Mouse (Mus musculus): ENCODE measurements around the gene Lrrc1. TPM values are rescaled to one million over a fixed set of nuclear protein-coding genes. Genes with fewer than 3 reads are reported as not detected.

The Lrrc1 gene
- total and polyA plus RNA-seq, 3 experiments = 5.3 to 12.1 TPM; not detected in 1

- TF ChIP-seq CHD1 (IDR thresholded peaks at IDR 0.05; ENCODE audit: low read depth, low read length) = no peak
Measured at GRCm38 (mm10) chr9:77494307-77494706, 50.4 kb downstream of the Lrrc1 start (continued).

- H3K9me3 ChIP-seq (replicated peaks; ENCODE audit: insufficient read depth, low read length) = no peaks in the 10 kb centered on the region
- H3K27me3 ChIP-seq (ENCODE audit: control insufficient read depth in 1 of 2, insufficient read depth in 2 of 2, low read length in 2 of 2) = no peaks in the 10 kb centered on the region
- no peak for TF ChIP-seq BHLHE40 (IDR thresholded peaks at IDR 0.05; ENCODE audit: borderline replicate concordance, low read depth, low read length)
- TF ChIP-seq POLR2AphosphoS2 (IDR thresholded peaks at IDR 0.05; ENCODE audit: low read length) = no peak
- TF ChIP-seq MEF2A (IDR thresholded peaks at IDR 0.05; ENCODE audit: extremely low read depth, insufficient replicate concordance, low read depth, low read length, poor library complexity, severe bottlenecking) = no peak
- TF ChIP-seq ZC3H11A (IDR thresholded peaks at IDR 0.05; ENCODE audit: low read depth, low read length) = no peak
- TF ChIP-seq TAL1 (IDR thresholded peaks at IDR 0.05; ENCODE audit: low read length) = no peak
- TF ChIP-seq MAZ (IDR thresholded peaks at IDR 0.05; ENCODE audit: low read depth, low read length) = no peak
- no peak for TF ChIP-seq ZKSCAN1 (IDR thresholded peaks at IDR 0.05; ENCODE audit: low read depth, low read length)
- no peak for TF ChIP-seq MAX (IDR thresholded peaks at IDR 0.05; ENCODE audit: low read length)
- TF ChIP-seq TBP (IDR thresholded peaks at IDR 0.05; ENCODE audit: low read depth, low read length) = no peak
- TF ChIP-seq EP300 (IDR thresholded peaks at IDR 0.05; ENCODE audit: low read depth in 1 of 2, low read length in 2 of 2) = no peak
- no peak for TF ChIP-seq POLR2A (IDR thresholded peaks at IDR 0.05; ENCODE audit: control insufficient read depth in 1 of 2, insufficient read depth in 1 of 2, low read depth in 1 of 2, low read length in 2 of 2, poor library complexity in 1 of 2)
- TF ChIP-seq SMC3 (IDR thresholded peaks at IDR 0.05; ENCODE audit: low read depth, low read length) = no peak
- no peak for TF ChIP-seq NELFE (IDR thresholded peaks at IDR 0.05; ENCODE audit: low read depth, low read length)
- TF ChIP-seq UBTF (IDR thresholded peaks at IDR 0.05; ENCODE audit: borderline replicate concordance, insufficient read depth, low read depth, low read length) = no peak
- TF ChIP-seq GABPA (IDR thresholded peaks at IDR 0.05; ENCODE audit: low read depth, low read length) = no peak
- no peak for TF ChIP-seq ZNF384 (IDR thresholded peaks at IDR 0.05; ENCODE audit: low read depth, low read length)
- TF ChIP-seq CTCF (IDR thresholded peaks at IDR 0.05 in 2 of 3, conservative IDR thresholded peaks at IDR 0.05 in 1 of 3; ENCODE audit: control insufficient read depth in 1 of 3, insufficient read depth in 1 of 3, low read depth in 2 of 3, low read length in 3 of 3, poor library complexity in 1 of 3, severe bottlenecking in 1 of 3) = no peak
- peaks cover 0 to 2% of the 10 kb centered on the region in 2 experiments; a peak in 2 of 4 replicates for H3K36me3 ChIP-seq (ENCODE audit: control insufficient read depth in 1 of 2, insufficient read depth in 2 of 2, low read length in 2 of 2)
- no peak overlapping the region for H3K9ac ChIP-seq (ENCODE audit: control insufficient read depth, low read depth, low read length, poor library complexity, severe bottlenecking)
- no peaks in the 10 kb centered on the region for H3K79me2 ChIP-seq (ENCODE audit: control insufficient read depth, insufficient read depth, low read length, poor library complexity)
- H3K4me3 ChIP-seq (ENCODE audit: control insufficient read depth in 1 of 2, insufficient read depth in 1 of 2, low read depth in 2 of 2, low read length in 2 of 2) = no peak overlapping the region
- H3K27ac ChIP-seq (ENCODE audit: control insufficient read depth, low read depth, low read length) = no peak overlapping the region
- H3K4me1 ChIP-seq (ENCODE audit: control insufficient read depth in 1 of 2, insufficient read depth in 2 of 2, low read length in 2 of 2) = peaks cover 2 to 6% of the 10 kb centered on the region in 2 experiments
- no peak for DNase-seq (ENCODE audit: low read depth, low spot score)
Measured at GRCm38 (mm10) chr9:77488611-77489010, 56.1 kb downstream of the Lrrc1 start.

GRCm38 (mm10) chr9:77487427-77487826, 57.2 kb downstream of the Lrrc1 start:
- H3K9ac ChIP-seq (ENCODE audit: control insufficient read depth, low read depth, low read length, poor library complexity, severe bottlenecking) = no peak overlapping the region
- no peaks in the 10 kb centered on the region for H3K36me3 ChIP-seq (ENCODE audit: control insufficient read depth in 1 of 2, insufficient read depth in 2 of 2, low read length in 2 of 2)
- H3K9me3 ChIP-seq (replicated peaks; ENCODE audit: insufficient read depth, low read length) = no peaks in the 10 kb centered on the region
- no peak overlapping the region for H3K27ac ChIP-seq (ENCODE audit: control insufficient read depth, low read depth, low read length)
- no peak for DNase-seq (ENCODE audit: low read depth, low spot score)
- H3K27me3 ChIP-seq (ENCODE audit: control insufficient read depth in 1 of 2, insufficient read depth in 2 of 2, low read length in 2 of 2) = no peaks in the 10 kb centered on the region
- no peaks in the 10 kb centered on the region for H3K79me2 ChIP-seq (ENCODE audit: control insufficient read depth, insufficient read depth, low read length, poor library complexity)
- no peak overlapping the region for H3K4me3 ChIP-seq (ENCODE audit: control insufficient read depth in 1 of 2, insufficient read depth in 1 of 2, low read depth in 2 of 2, low read length in 2 of 2)
- H3K4me1 ChIP-seq (ENCODE audit: control insufficient read depth in 1 of 2, insufficient read depth in 2 of 2, low read length in 2 of 2) = peaks cover 0 to 5% of the 10 kb centered on the region in 2 experiments; a peak in 1 of 4 replicates
- TF ChIP-seq MXI1 (IDR thresholded peaks at IDR 0.05; ENCODE audit: low read depth, low read length) = no peak
- TF ChIP-seq CHD1 (IDR thresholded peaks at IDR 0.05; ENCODE audit: low read depth, low read length) = no peak
- no peak for TF ChIP-seq ZMIZ1 (IDR thresholded peaks at IDR 0.05; ENCODE audit: low read depth, low read length)
- TF ChIP-seq UBTF (IDR thresholded peaks at IDR 0.05; ENCODE audit: borderline replicate concordance, insufficient read depth, low read depth, low read length) = no peak
- TF ChIP-seq EP300 (IDR thresholded peaks at IDR 0.05; ENCODE audit: low read depth in 1 of 2, low read length in 2 of 2) = no peak
- no peak for TF ChIP-seq MAX (IDR thresholded peaks at IDR 0.05; ENCODE audit: low read length)
- no peak for TF ChIP-seq KAT2A (conservative IDR thresholded peaks at IDR 0.05; ENCODE audit: low read depth, low read length)
- no peak for TF ChIP-seq TCF12 (IDR thresholded peaks at IDR 0.05; ENCODE audit: low read depth, low read length)
- no peak for TF ChIP-seq USF2 (IDR thresholded peaks at IDR 0.05; ENCODE audit: borderline replicate concordance in 1 of 2, insufficient read depth in 1 of 2, low read depth in 1 of 2, low read length in 2 of 2)
- no peak for TF ChIP-seq MAFK (IDR thresholded peaks at IDR 0.05; ENCODE audit: borderline replicate concordance, low read depth, low read length)

Measured in MEL (cell line).